Mouse (Mus musculus) right cerebral cortex, postnatal 14 days (tissue): ENCODE measurements at regions not wholly inside any gene's neighbourhood (a gene's known extent, or its start where the extent isn't known, plus 50 kb on each side); places are given as distances from the start of the nearest gene placed in this dataset.

Experiments used
- DNase-seq: peaks from one replicate; pipeline ENCODE4 v3.0.0; 2022

GRCm38 (mm10) chr8:103442420-103443125, 657.1 kb upstream of the Cdh11 start:
- DNase-seq: no peak

GRCm38 (mm10) chr8:103444577-103444976, 656.8 kb upstream of the Cdh5 start:
- no peak for DNase-seq

- DNase-seq: no peak
Observed at GRCm38 (mm10) chr8:103445378-103445777, 656.0 kb upstream of the Cdh5 start.

GRCm38 (mm10) chr8:103447916-103448315, 653.5 kb upstream of the Cdh5 start:
- DNase-seq: no peak

- DNase-seq: no peak
Observed at GRCm38 (mm10) chr8:103451381-103452018, 649.9 kb upstream of the Cdh5 start.

GRCm38 (mm10) chr8:103457176-103457575, 644.2 kb upstream of the Cdh5 start:
- DNase-seq: no peak

GRCm38 (mm10) chr8:103463557-103463956, 637.9 kb upstream of the Cdh5 start:
- no peak for DNase-seq

- no peak for DNase-seq
Observed at GRCm38 (mm10) chr8:103464777-103465353, 636.6 kb upstream of the Cdh5 start.

- no peak for DNase-seq
Observed at GRCm38 (mm10) chr8:103467536-103468160, 633.8 kb upstream of the Cdh5 start.

GRCm38 (mm10) chr8:103469049-103469448, 632.4 kb upstream of the Cdh5 start:
- DNase-seq: no peak

GRCm38 (mm10) chr8:103470316-103470715, 631.1 kb upstream of the Cdh5 start:
- DNase-seq: no peak

- no peak for DNase-seq
Observed at GRCm38 (mm10) chr8:103475816-103476797, 625.3 kb upstream of the Cdh5 start.

- no peak for DNase-seq
Observed at GRCm38 (mm10) chr8:103482033-103482720, 619.2 kb upstream of the Cdh5 start.

- no peak for DNase-seq
Observed at GRCm38 (mm10) chr8:103485441-103485840, 616.0 kb upstream of the Cdh5 start.

GRCm38 (mm10) chr8:103489411-103489810, 612.0 kb upstream of the Cdh5 start:
- no peak for DNase-seq

- DNase-seq: no peak
Observed at GRCm38 (mm10) chr8:103492914-103493517, 608.4 kb upstream of the Cdh5 start.

GRCm38 (mm10) chr8:103493932-103494493, 607.4 kb upstream of the Cdh5 start:
- no peak for DNase-seq

- no peak for DNase-seq
Observed at GRCm38 (mm10) chr8:103494670-103495069, 606.8 kb upstream of the Cdh5 start.

- no peak for DNase-seq
Observed at GRCm38 (mm10) chr8:103501328-103501727, 600.1 kb upstream of the Cdh5 start.

- DNase-seq: no peak
Observed at GRCm38 (mm10) chr8:103502991-103503767, 598.2 kb upstream of the Cdh5 start.
